Mouse (Mus musculus) hindbrain, embryonic 11.5 days (tissue): ENCODE data around the gene Olfr523. TPM values are rescaled to one million over a fixed set of nuclear protein-coding genes. Genes with fewer than 3 reads are reported as not detected.

Experiments used
- ATAC-seq: fragments of 200-750 bp; cut with Nextera tagmentation; 2 replicates; pipeline ENCODE4 v1.8.0; 2017; ENCODE audit warnings: mild to moderate bottlenecking, moderate TSS enrichment, moderate library complexity; ENCODE audit not compliant: low FRiP score
- DNase-seq: peaks from one replicate; pipeline ENCODE4 v3.0.0-alpha.2; 2015; ENCODE audit warnings: low spot score
- H3K27ac ChIP-seq: fragments of 300-500 bp; sonication (generic); 2 replicates; pipeline ENCODE4 v1.5.1; 2014; ENCODE audit warnings: mild to moderate bottlenecking, low read depth, low read length
- H3K27me3 ChIP-seq: fragments of 300-500 bp; sonication (generic); 2 replicates; pipeline ENCODE4 v1.6.1; 2014; ENCODE audit warnings: mild to moderate bottlenecking, low read length, moderate library complexity, mixed read lengths; ENCODE audit not compliant: control insufficient read depth, insufficient read depth
- H3K36me3 ChIP-seq: fragments of 300-500 bp; sonication (generic); 2 replicates; pipeline ENCODE4 v1.6.1; 2014; ENCODE audit warnings: mild to moderate bottlenecking, low read length, moderate library complexity, mixed read lengths; ENCODE audit not compliant: control insufficient read depth, insufficient read depth
- H3K4me1 ChIP-seq: fragments of 300-500 bp; sonication (generic); replicated peaks from 2 replicates; pipeline ENCODE4 v1.6.1; 2014; ENCODE audit warnings: low read length, mixed read lengths; ENCODE audit not compliant: control insufficient read depth, insufficient read depth
- H3K4me2 ChIP-seq: fragments of 300-500 bp; sonication (generic); replicated peaks from 2 replicates; pipeline ENCODE4 v1.6.1; 2014; ENCODE audit warnings: mild to moderate bottlenecking, low read depth, low read length
- H3K4me3 ChIP-seq: fragments of 300-500 bp; sonication (generic); 2 replicates; pipeline ENCODE4 v1.5.1; 2014; ENCODE audit warnings: low read depth, low read length
- H3K9ac ChIP-seq: fragments of 300-500 bp; sonication (generic); 2 replicates; pipeline ENCODE4 v1.6.1; 2014; ENCODE audit warnings: low read depth, low read length
- H3K9me3 ChIP-seq: fragments of 300-500 bp; sonication (generic); 2 replicates; pipeline ENCODE4 v1.6.1; 2016; ENCODE audit warnings: low read length; ENCODE audit not compliant: control insufficient read depth
- WGBS: fragments of 180-500 bp; shearing (Covaris S2); extraction: QIAGEN DNeasy Blood & Tissue Kit; methylation state at CpG from one replicate; pipeline ENCODE4 v1.1.7; 2014; 5-methylcytosine and 5-hydroxymethylcytosine counted together
- polyA plus RNA-seq: library from polyadenylated mRNA; unstranded; fragments of >200 nt; fragmentation: Nextera tagmentation; extraction: Ambion mirVana; gene quantifications from 2 replicates; pipeline ENCODE4 v1.2.1, GENCODE M21; 2014

The Olfr523 gene
- polyA plus RNA-seq, 1 experiment from 2014 or later, result not detected

DNA sequence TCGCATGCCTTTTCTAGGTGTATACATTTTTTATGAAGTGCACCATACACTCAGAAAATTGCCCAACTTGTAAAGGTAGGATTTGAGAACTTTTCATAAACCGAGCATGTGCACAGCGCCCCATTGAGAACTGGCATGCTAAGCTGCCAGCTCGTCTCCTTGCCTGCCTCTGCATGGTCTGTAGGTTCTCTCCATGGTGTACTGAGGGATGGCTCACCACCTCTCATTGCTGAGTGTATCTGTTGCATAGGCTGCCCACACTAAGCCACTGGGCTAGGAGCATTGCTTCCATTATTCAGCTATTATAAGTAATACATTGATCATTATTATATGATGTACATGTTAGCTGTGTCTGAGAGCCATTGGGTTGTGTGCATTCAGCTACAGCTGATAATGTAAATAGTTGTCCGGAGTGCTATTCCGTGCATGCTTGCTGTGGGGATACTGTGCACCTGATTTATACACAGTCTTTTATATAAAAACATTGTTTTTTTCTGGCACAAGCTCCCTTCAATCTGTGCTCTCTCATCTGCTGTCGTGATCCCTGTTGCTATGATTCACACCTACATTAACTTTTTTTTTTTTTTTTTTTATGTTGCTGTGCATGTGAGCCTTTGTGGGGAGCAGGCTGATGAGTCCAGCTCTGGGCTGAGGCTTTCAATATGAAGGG, 14.8 kb downstream of the Olfr523 start:
- WGBS, result 87% methylated on average over 7 of the region's 7 CpGs
- no peak overlapping the region for H3K4me3 ChIP-seq
- no peak overlapping the region for H3K4me2 ChIP-seq
- ATAC-seq, result no peak
- no peak overlapping the region for H3K9ac ChIP-seq
- H3K36me3 ChIP-seq, result no peaks in the 10 kb centered on the region
- no peaks in the 10 kb centered on the region for H3K4me1 ChIP-seq
- no peaks in the 10 kb centered on the region for H3K27me3 ChIP-seq
- H3K9me3 ChIP-seq, result no peaks in the 10 kb centered on the region
- no peak overlapping the region for H3K27ac ChIP-seq
- DNase-seq, result no peak

DNA sequence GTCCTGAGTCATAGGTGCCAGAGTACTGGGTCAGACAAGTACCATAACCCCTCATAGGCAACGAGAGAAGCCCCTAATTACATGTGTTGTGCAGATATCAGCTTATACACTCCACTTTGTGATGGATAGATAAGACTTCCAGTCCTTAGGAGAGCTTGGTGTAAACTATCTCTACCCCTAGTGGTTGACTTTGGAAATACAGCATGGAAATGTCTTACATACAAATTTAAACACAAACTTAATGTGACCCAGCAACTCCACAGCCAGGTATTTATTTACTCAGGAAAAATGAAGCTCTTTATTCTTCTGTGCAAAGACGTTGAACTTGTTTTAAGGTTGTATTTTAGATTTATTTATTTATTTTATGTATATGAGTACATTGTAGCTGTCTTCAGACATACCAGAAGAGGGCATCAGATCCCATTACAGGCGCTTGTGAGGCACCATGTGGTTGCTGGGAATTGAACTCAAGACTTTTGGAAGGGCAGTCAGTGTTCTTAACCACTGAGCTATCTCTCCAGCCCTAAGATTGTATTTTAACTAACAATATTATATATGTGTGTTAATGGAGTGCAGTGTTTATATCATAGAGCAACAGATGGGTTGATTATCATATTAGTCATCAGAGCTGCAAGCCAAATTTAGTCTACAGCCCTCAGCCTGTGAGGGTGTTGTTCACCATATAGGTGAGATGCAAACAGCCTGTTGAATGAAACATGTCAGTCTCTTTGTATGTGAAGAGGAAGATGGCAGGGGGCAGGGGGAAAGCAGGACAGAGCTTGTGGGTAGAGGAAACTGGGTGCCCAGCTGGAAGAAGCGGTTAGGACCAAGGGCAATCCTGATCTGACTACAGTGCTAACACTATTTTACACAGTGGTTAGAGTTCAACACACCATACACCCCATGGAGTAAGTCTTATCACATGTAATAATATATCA, 15.6 kb downstream of the Olfr523 start:
- 60% methylated on average over 4 of the region's 4 CpGs for WGBS
- DNase-seq, result peak; percentile 56
- H3K4me3 ChIP-seq, result no peak overlapping the region

GRCm38 (mm10) chr7:140190435-140190834, 17.4 kb downstream of the Olfr523 start:
- Histone ChIP-seq H3K9ac (no peak overlapping the region), H3K4me1 (no peaks in the 10 kb centered on the region), H3K4me3 (no peak overlapping the region), H3K27me3 (no peaks in the 10 kb centered on the region), H3K4me2 (no peak overlapping the region), H3K36me3 (no peaks in the 10 kb centered on the region), H3K27ac (no peak overlapping the region), H3K9me3 (no peaks in the 10 kb centered on the region)
- WGBS, result 86% methylated on average over 1 of the region's 1 CpGs
- DNase-seq, result no peak
- ATAC-seq, result no peak

More for the DNA sequence above, 15.6 kb downstream of the Olfr523 start:
- no peaks in the 10 kb centered on the region for H3K9me3 ChIP-seq
- H3K4me2 ChIP-seq, result no peak overlapping the region
- H3K27me3 ChIP-seq, result no peaks in the 10 kb centered on the region
- H3K36me3 ChIP-seq, result no peaks in the 10 kb centered on the region
- no peak overlapping the region for H3K9ac ChIP-seq
- H3K4me1 ChIP-seq, result no peaks in the 10 kb centered on the region
- no peak overlapping the region for H3K27ac ChIP-seq
- no peak for ATAC-seq

DNA sequence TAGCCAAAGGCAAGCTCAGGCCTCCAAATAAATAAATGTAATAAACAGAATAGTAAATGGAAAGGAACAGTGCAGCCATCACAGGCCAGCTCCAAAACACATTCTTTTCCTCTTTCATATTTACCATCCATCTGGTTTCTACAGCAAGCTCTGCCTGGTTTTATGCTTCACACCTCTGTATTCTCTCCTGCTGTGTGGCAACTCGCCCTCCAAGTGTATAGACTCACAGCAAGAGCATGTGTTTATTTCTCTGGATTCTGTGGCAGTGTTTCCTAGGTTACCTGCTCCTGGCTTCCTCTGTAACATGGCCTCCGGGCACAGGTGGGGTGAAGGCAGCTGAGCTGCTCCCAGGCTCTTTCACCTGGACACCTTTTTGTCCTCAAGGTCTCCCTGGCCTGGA, 19.4 kb downstream of the Olfr523 start:
- H3K9ac ChIP-seq, result no peak overlapping the region
- DNase-seq (no peak), ATAC-seq (no peak)
- H3K27ac ChIP-seq, result no peak overlapping the region
- H3K4me1 ChIP-seq, result no peaks in the 10 kb centered on the region
- no peak overlapping the region for H3K4me2 ChIP-seq
- H3K36me3 ChIP-seq, result no peaks in the 10 kb centered on the region
- H3K9me3 ChIP-seq, result no peaks in the 10 kb centered on the region
- no peak overlapping the region for H3K4me3 ChIP-seq
- WGBS, result 50% methylated on average over 2 of the region's 2 CpGs
- no peaks in the 10 kb centered on the region for H3K27me3 ChIP-seq

GRCm38 (mm10) chr7:140192851-140193250, 19.8 kb downstream of the Olfr523 start:
- Histone ChIP-seq H3K4me1 (no peaks in the 10 kb centered on the region), H3K9me3 (no peaks in the 10 kb centered on the region), H3K4me3 (no peak overlapping the region), H3K4me2 (no peak overlapping the region), H3K36me3 (no peaks in the 10 kb centered on the region), H3K9ac (no peak overlapping the region), H3K27ac (no peak overlapping the region), H3K27me3 (no peaks in the 10 kb centered on the region)
- DNase-seq (no peak), ATAC-seq (no peak)
- 91% methylated on average over 2 of the region's 2 CpGs for WGBS

DNA sequence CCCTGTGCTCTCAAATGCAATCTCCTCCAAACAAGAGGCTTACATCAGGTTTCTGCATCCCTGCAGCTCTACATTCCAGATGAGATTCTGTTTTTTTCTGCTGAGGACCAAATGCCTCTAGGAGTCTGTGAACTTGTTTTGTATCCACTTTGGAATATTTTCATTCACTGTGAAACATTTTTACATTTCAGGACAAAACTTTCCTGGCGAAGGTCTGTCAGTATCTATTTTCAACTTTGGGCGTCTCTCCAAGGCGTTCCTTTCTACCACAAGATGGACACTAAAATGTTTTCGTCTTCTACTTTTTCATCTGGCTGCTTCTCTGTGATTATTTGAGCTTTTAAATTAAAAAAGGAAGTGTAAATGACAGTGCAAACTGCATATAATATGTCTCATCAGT, 21.0 kb downstream of the Olfr523 start:
- no peak overlapping the region for H3K9ac ChIP-seq
- no peak overlapping the region for H3K4me2 ChIP-seq
- DNase-seq, result no peak
- H3K27ac ChIP-seq, result no peak overlapping the region
- WGBS, result 95% methylated on average over 4 of the region's 4 CpGs
- no peaks in the 10 kb centered on the region for H3K9me3 ChIP-seq
- ATAC-seq, result no peak
- H3K27me3 ChIP-seq, result no peaks in the 10 kb centered on the region
- H3K4me1 ChIP-seq, result no peaks in the 10 kb centered on the region
- H3K36me3 ChIP-seq, result no peaks in the 10 kb centered on the region
- H3K4me3 ChIP-seq, result no peak overlapping the region

GRCm38 (mm10) chr7:140196002-140196401, 23.0 kb downstream of the Olfr523 start:
- Histone ChIP-seq H3K4me3 (no peak overlapping the region), H3K27ac (no peak overlapping the region), H3K4me2 (no peak overlapping the region), H3K9me3 (no peaks in the 10 kb centered on the region), H3K4me1 (no peaks in the 10 kb centered on the region), H3K36me3 (no peaks in the 10 kb centered on the region), H3K9ac (no peak overlapping the region), H3K27me3 (no peaks in the 10 kb centered on the region)
- whole genome bisulfite sequencing, result 85% methylated on average over 8 of the region's 8 CpGs
- ATAC-seq (no peak), DNase-seq (no peak)

DNA sequence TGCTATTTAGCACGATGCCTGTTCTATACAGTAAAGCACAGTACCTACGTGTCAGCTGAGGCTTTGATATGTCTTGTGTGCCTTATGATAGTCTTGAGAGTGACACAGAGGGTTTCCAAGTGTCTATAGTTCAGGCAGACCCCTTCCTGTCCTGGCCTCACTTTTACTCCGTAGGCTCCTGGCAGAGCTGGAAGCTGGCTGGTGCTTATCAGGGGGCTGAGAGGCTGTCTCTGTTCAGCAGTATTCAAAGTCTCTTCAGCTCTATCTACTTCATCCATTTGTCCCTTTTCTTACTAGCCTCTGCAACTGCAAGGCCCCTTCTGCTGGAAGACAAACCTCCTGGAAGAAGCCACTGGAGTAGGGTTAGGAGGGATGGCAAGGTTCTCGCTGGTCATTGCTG, 28.1 kb downstream of the Olfr523 start:
- ATAC-seq, result no peak
- DNase-seq, result no peak
- no peaks in the 10 kb centered on the region for H3K36me3 ChIP-seq
- H3K4me1 ChIP-seq, result no peaks in the 10 kb centered on the region
- H3K4me3 ChIP-seq, result no peak overlapping the region
- no peak overlapping the region for H3K27ac ChIP-seq
- H3K9me3 ChIP-seq, result no peaks in the 10 kb centered on the region
- H3K27me3 ChIP-seq, result no peaks in the 10 kb centered on the region
- H3K9ac ChIP-seq, result no peak overlapping the region
- no peak overlapping the region for H3K4me2 ChIP-seq
- WGBS, result 91% methylated on average over 4 of the region's 4 CpGs

DNA sequence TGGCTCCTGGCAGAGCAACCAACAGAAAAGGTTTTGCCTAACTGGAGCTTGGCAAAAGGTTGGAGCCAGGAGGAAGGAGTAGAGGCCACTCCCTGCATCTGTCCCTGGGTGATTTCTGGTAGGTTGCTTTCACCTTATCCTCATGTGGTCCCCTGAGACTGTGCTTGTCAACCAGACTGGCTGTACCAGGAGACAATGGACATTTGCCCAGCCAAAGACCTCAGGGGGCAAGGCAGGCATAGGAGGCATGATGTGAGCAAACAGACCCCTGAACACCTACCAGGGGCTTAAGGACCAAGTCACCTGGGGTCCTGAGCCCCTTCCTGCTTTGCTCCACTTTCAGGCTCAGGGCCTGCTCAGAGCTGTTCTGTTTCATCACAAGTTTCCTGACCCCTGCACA, 32.8 kb downstream of the Olfr523 start, which contains the start of gene Olfr524:
Gene Olfr524, minus strand, starts transcription at position 101 of the 400 bp plus-strand sequence.
- ATAC-seq (no peak), DNase-seq (no peak)
- Histone ChIP-seq H3K9ac (no peak within 1 kb of the TSS), H3K4me1 (no peaks in the 10 kb centered on the region), H3K9me3 (no peaks in the 10 kb centered on the region), H3K27me3 (no peaks in the 10 kb centered on the region), H3K4me3 (no peak within 1 kb of the TSS), H3K27ac (no peak within 1 kb of the TSS), H3K4me2 (no peak within 1 kb of the TSS), H3K36me3 (no peaks in the 10 kb centered on the region)
